Mouse (Mus musculus): ENCODE data around the gene Cdr2l. TPM values are rescaled to one million over a fixed set of nuclear protein-coding genes. Genes with fewer than 3 reads are reported as not detected.

Gene Cdr2l
- polyA plus RNA-seq (2012; rRNA removed), result 38.3 and 39.4 TPM in 2 replicates

GRCm38 (mm10) chr11:115381743-115382539 is at the start of gene Cdr2l:
Gene Cdr2l (plus strand): TSS chr11:115381916.

GRCm38 (mm10) chr11:115334531-115334930 is 47.2 kb upstream of the Cdr2l start, which contains the start of gene Otop3:
Gene Otop3 (plus strand): TSS chr11:115334731.

GRCm38 (mm10) chr11:115367395-115367944 is 14.2 kb upstream of the Cdr2l start, which contains the start of gene Hid1:
Gene Hid1 (minus strand): TSS chr11:115367756.

GRCm38 (mm10) chr11:115403338-115404124 is 21.8 kb downstream of the Cdr2l start, which contains the start of gene Mrpl58:
Gene Mrpl58 (plus strand): TSS chr11:115403752.

GRCm38 (mm10) chr11:115419531-115420237 is 38.0 kb downstream of the Cdr2l start, which contains the start of the genes Atp5h and Kctd2:
Gene Atp5h (minus strand): TSS chr11:115419962.
Gene Kctd2 (plus strand): TSS chr11:115420128.

GRCm38 (mm10) chr11:115439906-115440595 is 58.3 kb downstream of the Cdr2l start, which contains the start of gene Trim80:
Gene Trim80 (plus strand): TSS chr11:115440545.

Other genes with a start within 250 kb of the Cdr2l start
- 1.3 and 1.5 TPM in 2 replicates for gene Cd300lf, start 247.9 kb upstream of the Cdr2l start, polyA plus RNA-seq (2012; rRNA removed)
- 62.3 and 69.3 TPM in 2 replicates for gene Slc9a3r1, start 218.6 kb upstream of the Cdr2l start, polyA plus RNA-seq (2012; rRNA removed)
- 25.3 and 25.6 TPM in 2 replicates for gene Tmem104, start 194.4 kb upstream of the Cdr2l start, polyA plus RNA-seq (2012; rRNA removed)
- 40.2 and 52.1 TPM in 2 replicates for gene Nat9, start 194.1 kb upstream of the Cdr2l start, polyA plus RNA-seq (2012; rRNA removed)
- gene Grin2c, start 114.7 kb upstream of the Cdr2l start, polyA plus RNA-seq (2012; rRNA removed), result 14.8 and 16.5 TPM in 2 replicates
- 341 and 408 TPM in 2 replicates for gene Fdxr, start 104.9 kb upstream of the Cdr2l start, polyA plus RNA-seq (2012; rRNA removed)
- gene Fads6, start 84.3 kb upstream of the Cdr2l start, polyA plus RNA-seq (2012; rRNA removed), result 45.9 and 48.3 TPM in 2 replicates
- gene Otop2, start 74.8 kb upstream of the Cdr2l start, polyA plus RNA-seq (2012; rRNA removed), result 0.07 and 0.10 TPM in 2 replicates
- 9.8 and 10.6 TPM in 2 replicates for gene Ush1g, start 59.9 kb upstream of the Cdr2l start, polyA plus RNA-seq (2012; rRNA removed)
- gene Otop3, start 47.2 kb upstream of the Cdr2l start, polyA plus RNA-seq (2012; rRNA removed), result not detected in 2 replicates
- gene Hid1, start 14.2 kb upstream of the Cdr2l start, polyA plus RNA-seq (2012; rRNA removed), result 20.6 and 25.5 TPM in 2 replicates
- gene Mrpl58, start 21.8 kb downstream of the Cdr2l start, polyA plus RNA-seq (2012; rRNA removed), result 82.6 and 93.1 TPM in 2 replicates
- 25.6 and 65.5 TPM in 2 replicates for gene Atp5h, start 38.0 kb downstream of the Cdr2l start, polyA plus RNA-seq (2012; rRNA removed)
- 37.4 and 39.1 TPM in 2 replicates for gene Kctd2, start 38.2 kb downstream of the Cdr2l start, polyA plus RNA-seq (2012; rRNA removed)
- gene Trim80, start 58.6 kb downstream of the Cdr2l start, polyA plus RNA-seq (2012; rRNA removed), result 0.94 and 1.3 TPM in 2 replicates
- 0.41 and 0.72 TPM in 2 replicates for gene Slc16a5, start 80.6 kb downstream of the Cdr2l start, polyA plus RNA-seq (2012; rRNA removed)
- gene Armc7, start 93.8 kb downstream of the Cdr2l start, polyA plus RNA-seq (2012; rRNA removed), result 11.9 and 15.6 TPM in 2 replicates
- 67.3 and 81.9 TPM in 2 replicates for gene Nt5c, start 109.9 kb downstream of the Cdr2l start, polyA plus RNA-seq (2012; rRNA removed)
- 203 and 234 TPM in 2 replicates for gene Jpt1, start 132.5 kb downstream of the Cdr2l start, polyA plus RNA-seq (2012; rRNA removed)
- 22.0 and 29.5 TPM in 2 replicates for gene Sumo2, start 154.4 kb downstream of the Cdr2l start, polyA plus RNA-seq (2012; rRNA removed)
- gene Nup85, start 182.5 kb downstream of the Cdr2l start, polyA plus RNA-seq (2012; rRNA removed), result 51.0 and 59.5 TPM in 2 replicates
- gene Mrps7, start 222.0 kb downstream of the Cdr2l start, polyA plus RNA-seq (2012; rRNA removed), result 22.3 and 27.0 TPM in 2 replicates
- gene Gga3, start 222.1 kb downstream of the Cdr2l start, polyA plus RNA-seq (2012; rRNA removed), result 26.1 and 30.8 TPM in 2 replicates
- gene Mif4gd, start 231.1 kb downstream of the Cdr2l start, polyA plus RNA-seq (2012; rRNA removed), result 108 and 116 TPM in 2 replicates
- 45.4 and 67.4 TPM in 2 replicates for gene Slc25a19, start 246.4 kb downstream of the Cdr2l start, polyA plus RNA-seq (2012; rRNA removed)